Mouse (Mus musculus): ENCODE data around the gene Gm21409.
"Not testable (repeated sequence)": the region's sequence is repeated elsewhere in the genome, so short reads cannot be mapped to it uniquely, and the experiment has no call there.

Gm21409 gene

GRCm38 (mm10) chrY:84746385-84746784 lies at the start of gene Gm21409:
Gene Gm21409, plus strand, starts transcription at chrY:84746685.
- CTCF ChIA-PET, POLR2A ChIA-PET: not testable (repeated sequence)
